Mouse (Mus musculus) neural tube, embryonic 12.5 days (tissue): ENCODE measurements around the gene Rbfox3. TPM values are rescaled to one million over a fixed set of nuclear protein-coding genes. Genes with fewer than 3 reads are reported as not detected.
A peak's percentile ranks its signal among the peaks of the same experiment; 100 is the strongest.

Experiments
- ATAC-seq: fragments of 200-750 bp; cut with Nextera tagmentation; 2 replicates; pipeline ENCODE4 v1.8.0; 2017; ENCODE audit warnings: low read depth, mild to moderate bottlenecking, moderate TSS enrichment, moderate library complexity; ENCODE audit not compliant: low FRiP score
- H3K27ac ChIP-seq: fragments of 300-500 bp; sonication (generic); 2 replicates; pipeline ENCODE4 v1.5.1; 2016
- H3K27me3 ChIP-seq: fragments of 300-500 bp; sonication (generic); replicated peaks from 2 replicates; pipeline ENCODE4 v1.6.1; 2016; ENCODE audit warnings: mild to moderate bottlenecking
- H3K36me3 ChIP-seq: fragments of 300-500 bp; sonication (generic); 2 replicates; pipeline ENCODE4 v1.6.1; 2016; ENCODE audit warnings: mild to moderate bottlenecking
- H3K4me1 ChIP-seq: fragments of 300-500 bp; sonication (generic); 2 replicates; pipeline ENCODE4 v1.6.1; 2016
- H3K4me2 ChIP-seq: fragments of 300-500 bp; sonication (generic); replicated peaks from 2 replicates; pipeline ENCODE4 v1.6.1; 2016; ENCODE audit warnings: mild to moderate bottlenecking
- H3K4me3 ChIP-seq: fragments of 300-500 bp; sonication (generic); 2 replicates; pipeline ENCODE4 v1.5.1; 2016
- H3K9ac ChIP-seq: fragments of 300-500 bp; sonication (generic); 2 replicates; pipeline ENCODE4 v1.6.1; 2016; ENCODE audit warnings: mild to moderate bottlenecking
- H3K9me3 ChIP-seq: fragments of 300-500 bp; sonication (generic); 2 replicates; pipeline ENCODE4 v1.6.1; 2016; ENCODE audit warnings: mild to moderate bottlenecking
- WGBS: fragments of 180-500 bp; shearing (Covaris S2); methylation state at CpG from one replicate; pipeline ENCODE4 v1.1.7; 2016; 5-methylcytosine and 5-hydroxymethylcytosine counted together
- polyA plus RNA-seq: library from polyadenylated mRNA; unstranded; fragments of >200 nt; fragmentation: Nextera tagmentation; extraction: Ambion mirVana; gene quantifications from 2 replicates; pipeline ENCODE4 v1.2.1, GENCODE M21; 2016

Rbfox3 gene
- polyA plus RNA-seq, 1 experiment from 2014 or later = 52.6 TPM

DNA sequence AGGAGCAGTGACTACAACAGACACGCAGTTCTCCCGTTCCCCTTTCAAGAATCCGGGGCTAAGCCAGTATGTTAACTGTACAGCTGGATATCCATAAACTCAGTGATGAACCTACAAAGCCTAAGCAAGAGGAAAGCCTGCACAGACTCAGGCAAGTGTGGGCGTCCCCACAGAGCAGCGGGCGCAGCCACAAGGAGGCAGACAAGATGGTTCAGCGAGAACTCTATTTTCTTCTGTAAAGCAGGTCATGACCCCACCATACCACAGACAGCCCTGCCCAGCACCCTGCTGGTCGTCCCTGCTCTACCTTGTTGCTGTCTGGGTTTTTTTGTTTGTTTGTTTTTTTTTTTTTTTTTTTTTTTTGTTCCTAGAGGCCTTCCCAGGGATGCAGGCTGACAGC lies 353.2 kb downstream of the Rbfox3 start:
- Histone ChIP-seq H3K4me1 (peaks cover 16% of the 10 kb centered on the region), H3K27ac (no peak overlapping the region), H3K9ac (no peak overlapping the region), H3K36me3 (no peaks in the 10 kb centered on the region), H3K27me3 (no peaks in the 10 kb centered on the region), H3K4me2 (no peak overlapping the region), H3K9me3 (no peaks in the 10 kb centered on the region), H3K4me3 (no peak overlapping the region)
- WGBS = 62% methylated on average over 8 of the region's 8 CpGs
- ATAC-seq = no peak

DNA sequence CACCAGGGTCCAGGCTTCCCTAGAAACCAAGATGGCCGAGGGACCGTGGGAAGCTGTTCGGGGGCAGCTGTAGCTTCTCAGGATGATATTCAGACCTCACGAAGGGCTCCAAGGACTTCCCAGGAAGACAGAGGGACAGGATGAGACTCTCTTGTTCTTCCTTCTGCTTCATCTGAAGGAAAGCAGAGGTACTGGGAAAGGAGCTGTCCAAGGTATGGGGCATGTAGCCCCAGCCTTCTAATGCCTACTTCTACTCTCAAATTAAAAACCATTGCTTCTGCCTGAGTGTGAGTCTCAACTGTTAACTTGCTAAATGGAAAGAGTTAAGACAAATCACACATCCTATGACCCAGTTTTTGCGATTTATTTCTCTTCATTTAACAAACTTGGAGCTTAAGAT lies 355.8 kb downstream of the Rbfox3 start:
- 66% methylated on average over 5 of the region's 5 CpGs for WGBS
- H3K4me2 ChIP-seq = no peak overlapping the region
- no peak overlapping the region for H3K4me3 ChIP-seq
- H3K9me3 ChIP-seq = no peaks in the 10 kb centered on the region
- no peaks in the 10 kb centered on the region for H3K36me3 ChIP-seq
- no peak for ATAC-seq
- H3K9ac ChIP-seq = no peak overlapping the region
- no peak overlapping the region for H3K27ac ChIP-seq
- no peaks in the 10 kb centered on the region for H3K27me3 ChIP-seq
- peaks cover 32% of the 10 kb centered on the region for H3K4me1 ChIP-seq

DNA sequence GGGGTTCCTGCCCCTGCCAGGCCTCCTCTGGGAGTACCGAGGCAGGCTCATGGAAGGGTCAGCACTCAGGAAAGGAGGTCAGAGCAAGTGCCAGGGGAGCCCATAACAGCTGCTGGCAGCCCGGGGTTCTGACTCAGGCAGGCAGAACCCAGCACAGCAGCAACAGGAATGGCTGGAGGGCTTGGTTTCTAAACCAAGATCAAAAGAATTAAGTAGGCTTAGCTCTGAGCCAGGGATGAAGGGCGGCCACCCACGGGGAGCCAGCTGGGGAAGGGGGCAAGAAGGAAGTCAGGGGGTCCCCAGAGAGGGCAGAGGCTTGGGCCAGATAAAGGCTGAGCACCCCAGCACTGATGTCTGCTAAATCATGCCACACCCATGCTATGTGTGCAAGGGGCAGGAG lies 356.9 kb downstream of the Rbfox3 start:
- 24% methylated on average over 4 of the region's 4 CpGs for WGBS
- Histone ChIP-seq H3K36me3 (no peaks in the 10 kb centered on the region), H3K4me1 (peaks cover 43% of the 10 kb centered on the region), H3K4me2 (no peak overlapping the region), H3K27me3 (no peaks in the 10 kb centered on the region), H3K27ac (no peak overlapping the region), H3K9me3 (no peaks in the 10 kb centered on the region), H3K9ac (no peak overlapping the region), H3K4me3 (no peak overlapping the region)
- ATAC-seq = no peak

DNA sequence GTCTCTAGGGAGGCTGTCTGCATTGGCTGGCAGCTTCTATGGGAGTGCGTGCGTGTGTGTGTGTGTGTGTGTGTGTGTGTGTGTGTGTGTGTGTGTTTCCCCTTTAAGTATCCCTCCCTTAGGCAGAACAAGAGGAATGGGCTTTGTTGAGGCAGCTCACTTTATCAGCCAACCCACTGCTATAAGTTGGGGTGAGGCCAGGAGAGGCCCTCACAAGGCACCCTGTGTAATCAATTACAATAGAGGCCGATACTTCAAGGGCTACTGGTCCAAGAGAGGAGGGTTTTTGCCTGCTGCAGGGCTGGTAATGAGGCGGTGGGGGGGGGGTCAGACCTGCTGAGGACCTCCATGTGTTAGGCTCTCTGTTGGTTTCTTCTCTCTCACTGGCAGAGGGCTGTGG lies 357.5 kb downstream of the Rbfox3 start:
- no peak overlapping the region for H3K4me2 ChIP-seq
- no peak overlapping the region for H3K9ac ChIP-seq
- no peak overlapping the region for H3K4me3 ChIP-seq
- no peak for ATAC-seq
- peaks cover 47% of the 10 kb centered on the region for H3K4me1 ChIP-seq
- 30% methylated on average over 4 of the region's 4 CpGs for WGBS
- H3K27ac ChIP-seq = no peak overlapping the region
- H3K36me3 ChIP-seq = no peaks in the 10 kb centered on the region
- H3K27me3 ChIP-seq = no peaks in the 10 kb centered on the region
- H3K9me3 ChIP-seq = no peaks in the 10 kb centered on the region

DNA sequence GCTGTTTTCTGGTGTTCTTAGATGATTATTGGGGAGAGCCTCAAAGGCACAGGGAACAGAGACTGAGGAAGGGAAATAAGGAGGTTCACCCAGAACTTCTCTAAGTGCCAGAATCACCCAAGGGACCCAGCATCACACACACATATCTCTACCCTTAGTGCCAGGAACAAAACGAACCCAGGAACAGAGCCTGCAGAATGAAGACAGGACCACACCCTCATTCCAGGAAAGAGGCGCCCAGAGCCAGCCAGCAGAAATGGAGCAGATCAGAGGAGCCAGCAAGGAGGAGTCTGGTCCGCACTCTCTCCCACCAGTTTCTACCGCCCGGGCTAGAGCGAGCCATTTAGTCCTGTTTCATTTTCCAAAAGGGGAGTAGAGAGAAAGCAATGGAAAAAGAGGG lies 358.4 kb downstream of the Rbfox3 start:
- no peak for ATAC-seq
- Histone ChIP-seq H3K4me1 (peaks cover 47% of the 10 kb centered on the region), H3K4me3 (no peak overlapping the region), H3K27me3 (no peaks in the 10 kb centered on the region), H3K27ac (no peak overlapping the region), H3K9ac (no peak overlapping the region), H3K9me3 (no peaks in the 10 kb centered on the region), H3K36me3 (no peaks in the 10 kb centered on the region), H3K4me2 (no peak overlapping the region)
- 47% methylated on average over 6 of the region's 6 CpGs for WGBS

DNA sequence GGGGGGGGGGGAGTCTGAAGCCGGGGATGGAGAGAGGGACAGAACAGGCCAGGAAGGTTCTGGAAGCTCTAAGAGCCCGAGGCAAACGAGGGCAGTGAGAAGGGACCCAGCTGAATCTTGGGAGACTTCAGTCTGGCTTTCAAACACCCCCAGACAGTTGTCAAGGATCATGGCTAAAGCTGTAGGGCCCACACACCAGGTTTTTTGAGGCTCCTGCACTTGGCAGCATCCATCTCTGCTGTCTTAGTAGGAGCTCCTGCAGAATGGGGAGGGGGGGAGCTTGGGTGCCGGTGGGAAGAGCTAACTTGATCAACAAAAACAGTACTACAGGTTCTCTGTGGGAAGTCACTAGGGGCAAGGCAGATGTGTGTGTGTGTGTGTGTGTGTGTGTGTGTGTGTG lies 358.9 kb downstream of the Rbfox3 start:
- peaks cover 47% of the 10 kb centered on the region for H3K4me1 ChIP-seq
- no peak overlapping the region for H3K4me3 ChIP-seq

DNA sequence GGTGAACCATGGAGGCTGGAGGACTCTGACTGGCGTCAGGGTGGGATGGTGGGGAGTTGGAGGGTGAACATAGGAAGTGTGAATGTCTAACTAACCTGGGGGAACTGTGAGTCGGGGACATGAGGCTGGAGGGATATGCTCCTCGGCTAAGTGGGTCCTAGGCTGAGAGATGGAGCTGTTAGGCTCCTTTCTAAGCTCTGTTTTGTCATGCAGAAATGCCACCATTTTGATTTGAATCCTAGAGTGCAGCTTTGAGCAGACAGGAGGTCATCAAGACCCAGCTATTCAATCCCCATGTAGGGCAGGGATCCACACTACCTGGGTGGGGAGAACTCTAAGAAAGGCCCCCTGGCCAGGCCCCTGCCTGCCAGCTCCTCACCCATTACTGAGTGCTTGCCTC lies 359.7 kb downstream of the Rbfox3 start:
- Histone ChIP-seq H3K36me3 (no peaks in the 10 kb centered on the region), H3K4me2 (no peak overlapping the region), H3K27me3 (no peaks in the 10 kb centered on the region), H3K9me3 (no peaks in the 10 kb centered on the region), H3K9ac (peak overlapping the region; percentile 17; the same call in 1 of the 2 replicates), H3K4me1 (peaks cover 47% of the 10 kb centered on the region), H3K4me3 (no peak overlapping the region), H3K27ac (0 out of 2 replicates have a peak overlapping the region, but pooled peaks have one; percentile 37)
- ATAC-seq = no peak
- 57% methylated on average over 3 of the region's 3 CpGs for WGBS

More for the DNA sequence above, 358.9 kb downstream of the Rbfox3 start:
- Histone ChIP-seq H3K27me3 (no peaks in the 10 kb centered on the region), H3K27ac (no peak overlapping the region), H3K9me3 (no peaks in the 10 kb centered on the region), H3K36me3 (no peaks in the 10 kb centered on the region), H3K9ac (no peak overlapping the region), H3K4me2 (no peak overlapping the region)
- no peak for ATAC-seq
- WGBS = 79% methylated on average over 4 of the region's 4 CpGs

DNA sequence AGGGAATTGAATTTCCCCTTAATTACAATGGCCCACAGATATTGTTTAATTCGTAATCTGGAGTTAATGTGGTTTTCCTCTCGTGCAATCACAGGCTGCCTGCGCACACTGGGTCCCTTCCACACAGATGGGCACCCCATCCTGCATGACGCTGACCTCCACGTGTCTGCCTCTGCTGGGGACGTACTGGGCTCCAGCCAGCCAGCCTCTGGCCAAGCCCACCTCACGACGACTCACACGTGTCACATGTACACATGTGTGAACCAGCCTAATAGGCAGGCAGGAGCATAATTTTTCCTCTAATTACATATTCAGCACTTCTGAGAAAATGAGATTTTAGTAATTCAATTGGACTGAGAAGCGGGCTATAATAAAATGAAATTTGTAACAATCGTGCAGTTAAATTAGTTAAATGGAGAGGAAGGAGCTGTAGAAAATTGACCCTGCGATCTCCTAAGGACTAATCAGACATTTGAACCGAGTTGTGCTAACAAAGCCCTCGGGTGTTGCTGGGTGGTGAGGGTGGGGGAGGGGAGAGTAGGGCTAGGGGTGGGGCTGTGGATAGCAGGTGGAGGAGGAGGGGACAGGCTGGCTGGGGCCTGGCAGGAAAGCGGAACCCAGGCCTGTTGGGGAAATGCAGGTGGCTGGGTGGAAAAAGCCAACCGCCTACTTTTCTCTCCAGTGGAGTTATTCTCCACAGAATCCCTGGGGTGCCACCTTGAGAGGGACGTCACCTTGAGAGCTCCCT lies 360.4 kb downstream of the Rbfox3 start:
- H3K4me1 ChIP-seq = peaks cover 52% of the 10 kb centered on the region
- no peaks in the 10 kb centered on the region for H3K9me3 ChIP-seq
- peak; percentile 63; the same call in 1 of the 2 replicates for ATAC-seq
- 0 out of 2 replicates have a peak overlapping the region, but pooled peaks have one; percentile 17 for H3K9ac ChIP-seq
- no peak overlapping the region for H3K4me3 ChIP-seq
- H3K27me3 ChIP-seq = no peaks in the 10 kb centered on the region
- no peaks in the 10 kb centered on the region for H3K36me3 ChIP-seq
- whole genome bisulfite sequencing = 22% methylated on average over 17 of the region's 17 CpGs
- peak overlapping the region; percentile 37; the same call in 1 of the 2 replicates for H3K27ac ChIP-seq
- no peak overlapping the region; the same call in 1 of the 2 replicates for H3K4me2 ChIP-seq

DNA sequence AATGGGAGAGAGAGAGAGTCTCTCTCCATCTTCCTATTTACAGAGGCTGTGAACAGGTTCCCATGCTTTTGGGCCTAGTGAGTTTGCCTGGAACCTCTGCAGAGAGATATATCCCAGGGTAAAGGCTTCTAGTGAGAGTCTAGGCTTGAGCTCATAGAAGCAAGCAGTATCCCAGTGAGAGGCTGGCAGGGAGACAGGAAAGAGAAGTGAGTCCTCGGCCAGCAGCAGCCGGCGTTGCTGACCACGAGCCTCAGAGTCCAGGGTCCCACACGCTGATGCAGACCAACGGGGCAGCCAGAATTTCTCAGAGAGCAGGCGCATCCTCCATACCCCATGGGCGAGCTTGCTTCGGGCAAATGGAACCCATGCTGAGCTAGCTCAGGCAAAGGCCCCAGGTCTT lies 363.2 kb downstream of the Rbfox3 start:
- WGBS = 90% methylated on average over 9 of the region's 9 CpGs
- H3K4me1 ChIP-seq = peaks cover 38% of the 10 kb centered on the region
- no peak for ATAC-seq

DNA sequence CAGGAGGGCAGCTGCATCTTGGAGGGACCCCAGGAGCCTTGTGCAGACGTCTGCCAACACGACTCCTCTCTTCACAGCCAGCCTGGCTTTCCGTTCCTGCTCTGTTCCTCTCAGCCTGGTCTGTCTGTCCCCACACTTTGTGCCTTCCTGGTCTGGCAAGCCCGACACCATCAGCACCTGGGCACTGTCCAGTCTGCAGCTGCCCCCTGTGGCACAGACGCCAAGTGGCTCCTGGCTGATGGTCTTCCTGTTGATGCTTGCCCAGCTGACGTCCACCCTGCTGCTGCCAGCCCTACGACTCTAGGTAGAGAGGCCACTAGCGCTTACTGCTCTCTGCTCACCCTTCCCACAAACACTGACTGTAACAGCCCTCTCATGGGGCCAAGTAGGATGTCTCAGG lies 365.1 kb downstream of the Rbfox3 start:
- Histone ChIP-seq H3K9ac (no peak overlapping the region), H3K4me3 (no peak overlapping the region), H3K9me3 (no peaks in the 10 kb centered on the region), H3K27me3 (0 out of 2 replicates have a peak, but pooled peaks cover 2% of the 10 kb centered on the region), H3K4me2 (no peak overlapping the region), H3K4me1 (peaks cover 35% of the 10 kb centered on the region), H3K27ac (no peak overlapping the region), H3K36me3 (no peaks in the 10 kb centered on the region)
- ATAC-seq = no peak
- 80% methylated on average over 8 of the region's 8 CpGs for WGBS

More for the DNA sequence above, 363.2 kb downstream of the Rbfox3 start:
- H3K36me3 ChIP-seq = no peaks in the 10 kb centered on the region
- H3K4me2 ChIP-seq = no peak overlapping the region
- no peak overlapping the region for H3K9ac ChIP-seq
- H3K9me3 ChIP-seq = no peaks in the 10 kb centered on the region
- no peak overlapping the region for H3K27ac ChIP-seq
- H3K4me3 ChIP-seq = no peak overlapping the region
- H3K27me3 ChIP-seq = no peaks in the 10 kb centered on the region

DNA sequence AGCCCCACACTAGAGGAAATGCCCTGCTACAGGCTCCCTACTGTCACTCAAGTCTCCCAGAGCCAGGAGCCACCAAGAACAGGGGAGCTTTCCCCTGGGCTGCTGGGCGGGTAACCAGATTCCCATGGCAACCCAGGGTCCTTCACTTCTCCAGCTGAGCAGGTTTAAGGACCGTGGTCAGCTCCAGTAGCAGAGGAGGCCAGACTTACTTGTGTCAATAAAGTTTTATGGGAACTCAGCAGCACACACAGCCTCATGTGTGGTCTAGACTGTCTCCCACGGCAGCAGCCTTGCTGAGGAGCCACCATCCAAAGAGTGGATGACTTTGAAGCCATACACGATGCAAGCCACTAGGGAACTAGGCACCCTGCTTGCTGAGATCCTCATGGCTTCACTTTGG lies 365.7 kb downstream of the Rbfox3 start:
- no peak overlapping the region for H3K9ac ChIP-seq
- H3K4me1 ChIP-seq = peaks cover 29% of the 10 kb centered on the region
- no peaks in the 10 kb centered on the region for H3K36me3 ChIP-seq
- 0 out of 2 replicates have a peak, but pooled peaks cover 2% of the 10 kb centered on the region for H3K27me3 ChIP-seq
- H3K4me3 ChIP-seq = no peak overlapping the region
- WGBS = 16% methylated on average over 4 of the region's 4 CpGs
- H3K4me2 ChIP-seq = no peak overlapping the region
- H3K27ac ChIP-seq = no peak overlapping the region
- no peaks in the 10 kb centered on the region for H3K9me3 ChIP-seq
- ATAC-seq = no peak

DNA sequence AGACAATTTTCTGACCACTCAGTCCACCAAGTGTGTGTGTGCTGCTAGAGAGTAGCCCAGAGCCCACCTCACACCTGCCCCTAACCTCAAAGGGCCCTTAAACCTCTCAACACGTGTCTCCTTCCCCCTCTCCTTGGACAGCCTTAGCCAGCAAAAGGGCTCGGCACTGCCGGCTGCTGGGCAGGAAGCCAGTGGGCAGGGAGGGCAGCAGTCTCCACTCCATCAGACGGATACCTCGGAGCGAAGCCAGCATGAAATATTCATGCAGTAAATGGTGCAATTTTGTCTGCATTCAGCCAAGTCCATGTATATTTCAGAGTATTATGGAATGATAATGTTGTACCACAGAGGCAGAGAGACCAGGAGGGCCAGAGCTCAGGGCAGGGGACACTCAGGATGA lies 366.8 kb downstream of the Rbfox3 start:
- Histone ChIP-seq H3K9me3 (no peaks in the 10 kb centered on the region), H3K9ac (no peak overlapping the region), H3K36me3 (no peaks in the 10 kb centered on the region), H3K27ac (no peak overlapping the region), H3K4me1 (peaks cover 18% of the 10 kb centered on the region), H3K27me3 (0 out of 2 replicates have a peak, but pooled peaks cover 2% of the 10 kb centered on the region), H3K4me3 (no peak overlapping the region), H3K4me2 (no peak overlapping the region)
- no peak for ATAC-seq
- WGBS = 75% methylated on average over 6 of the region's 6 CpGs

DNA sequence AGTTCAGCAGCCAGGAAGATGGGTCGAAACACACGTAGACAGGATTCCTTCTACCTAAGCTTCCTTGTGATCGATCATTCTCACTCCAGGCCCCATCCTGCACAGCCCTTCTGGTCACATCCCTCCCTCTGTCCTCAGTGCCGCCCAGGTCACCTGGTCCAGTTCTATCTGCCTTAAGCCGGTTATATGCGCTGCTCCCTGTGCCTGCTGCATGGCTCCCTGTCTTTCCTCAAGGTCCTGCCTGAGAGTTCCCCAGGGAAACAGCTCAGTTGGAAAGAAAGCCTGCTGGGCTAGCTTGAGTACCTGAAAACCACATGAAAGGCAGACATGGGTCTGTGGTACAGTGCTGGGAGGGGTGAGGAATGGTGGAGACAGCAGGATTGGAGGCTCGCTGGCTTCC lies 368.5 kb downstream of the Rbfox3 start:
- Histone ChIP-seq H3K4me3 (no peak overlapping the region), H3K9ac (no peak overlapping the region), H3K9me3 (no peaks in the 10 kb centered on the region), H3K4me2 (no peak overlapping the region), H3K36me3 (no peaks in the 10 kb centered on the region), H3K27me3 (0 out of 2 replicates have a peak, but pooled peaks cover 2% of the 10 kb centered on the region), H3K4me1 (peaks cover 19% of the 10 kb centered on the region), H3K27ac (no peak overlapping the region)
- 80% methylated on average over 7 of the region's 7 CpGs for WGBS
- no peak for ATAC-seq
